Mouse (Mus musculus) embryonic fibroblast, embryonic 13.5 days (primary cell): ENCODE results near the gene Lrrfip1. TPM values are rescaled to one million over a fixed set of nuclear protein-coding genes. Genes with fewer than 3 reads are reported as not detected.
A peak's percentile ranks its signal among the peaks of the same experiment; 100 is the strongest.

Experiments
- H3K27ac ChIP-seq: 2 replicates; pipeline ENCODE4 v1.5.1; 2012; ENCODE audit warnings: low read length, control low read depth, inconsistent platforms; ENCODE audit not compliant: insufficient read depth
- H3K4me1 ChIP-seq: 2 replicates; pipeline ENCODE4 v1.6.1; 2011; ENCODE audit warnings: low read length; ENCODE audit not compliant: control insufficient read depth, insufficient read depth
- H3K4me3 ChIP-seq: 2 replicates; pipeline ENCODE4 v1.5.1; 2011; ENCODE audit warnings: mild to moderate bottlenecking, control low read depth, low read length; ENCODE audit not compliant: insufficient read depth
- CTCF ChIP-seq: IDR thresholded peaks from 2 replicates; pipeline ENCODE4 v1.5.1; 2011; ENCODE audit warnings: mild to moderate bottlenecking, control low read depth, low read length, moderate library complexity, borderline replicate concordance; ENCODE audit not compliant: insufficient read depth
- POLR2A ChIP-seq: IDR thresholded peaks from 2 replicates; pipeline ENCODE4 v1.6.1; 2011; ENCODE audit warnings: low read depth, mild to moderate bottlenecking, control low read depth, low read length, moderate library complexity
- polyA plus RNA-seq: library from polyadenylated mRNA; stranded (reverse); fragments of >200 nt; gene quantifications from 2 replicates; pipeline ENCODE4 v1.2.4, GENCODE M21; 2011; ENCODE audit warnings: low read depth; ENCODE audit not compliant: missing spikeins, insufficient read length

The Lrrfip1 gene
- polyA plus RNA-seq = 109 and 170 TPM in 2 replicates

DNA sequence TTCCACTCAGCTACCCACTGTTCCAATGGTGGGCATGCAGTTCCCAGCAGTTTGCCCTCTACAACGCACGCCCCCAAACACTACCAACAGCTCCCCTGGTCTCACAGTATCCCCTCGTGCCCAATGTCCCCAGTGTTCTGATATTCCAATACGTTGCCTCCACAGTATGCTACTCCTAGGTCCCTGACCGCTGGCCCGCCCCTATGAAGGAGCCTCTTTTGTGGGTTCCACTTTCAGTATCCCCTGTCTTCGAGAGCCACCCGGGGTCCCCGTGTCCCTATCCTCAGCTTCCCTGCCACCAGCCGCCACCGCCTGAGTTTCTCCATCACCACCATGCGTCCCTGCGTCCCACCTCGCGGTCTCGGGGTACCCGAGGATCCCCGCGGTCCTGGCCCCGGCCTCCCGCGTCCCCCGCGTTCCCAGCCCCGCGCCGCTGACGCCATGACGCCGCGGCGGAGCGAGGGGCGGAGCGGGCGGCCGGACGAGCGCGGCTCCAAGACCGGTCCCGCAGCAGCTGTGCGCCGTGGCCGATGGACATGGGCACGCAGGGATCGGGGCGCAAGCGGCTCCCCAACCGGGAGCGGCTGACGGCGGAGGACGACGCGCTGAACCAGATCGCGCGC lies at the start of gene Lrrfip1:
Gene Lrrfip1 (plus strand): TSS at position 470 of the 623 bp plus-strand sequence.
- Histone ChIP-seq H3K27ac (0 out of 2 replicates have a peak within 1 kb of the TSS, but pooled peaks have one; percentile 29), H3K4me3 (peak within 1 kb of the TSS; percentile 90), H3K4me1 (0 out of 2 replicates have a peak, but pooled peaks cover 2% of the 10 kb centered on the region)
- TF ChIP-seq POLR2A (peak; percentile 88), CTCF (no peak)

DNA sequence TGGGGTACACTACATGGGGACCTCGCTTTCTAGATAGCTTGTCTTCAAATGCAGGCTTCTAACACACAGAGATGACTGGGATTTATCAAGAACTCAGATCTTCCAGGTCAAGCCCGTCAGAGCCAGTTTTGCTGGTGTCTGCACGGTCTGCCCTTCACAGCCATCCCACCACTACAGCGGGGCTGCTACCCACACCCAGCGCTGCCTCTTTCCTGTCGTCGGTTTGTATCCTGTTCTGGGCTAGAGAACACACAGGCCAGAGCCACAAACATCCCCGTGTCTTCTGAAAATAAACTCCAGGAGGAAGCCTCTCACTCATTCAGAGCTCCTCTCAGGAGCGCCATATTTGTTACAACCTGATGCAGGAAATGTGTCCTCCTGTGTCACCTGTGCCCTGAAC lies 49.2 kb upstream of the Lrrfip1 start:
- Histone ChIP-seq H3K4me1 (no peaks in the 10 kb centered on the region), H3K27ac (no peak overlapping the region), H3K4me3 (no peak overlapping the region)
- TF ChIP-seq CTCF = no peak
- TF ChIP-seq POLR2A = no peak

DNA sequence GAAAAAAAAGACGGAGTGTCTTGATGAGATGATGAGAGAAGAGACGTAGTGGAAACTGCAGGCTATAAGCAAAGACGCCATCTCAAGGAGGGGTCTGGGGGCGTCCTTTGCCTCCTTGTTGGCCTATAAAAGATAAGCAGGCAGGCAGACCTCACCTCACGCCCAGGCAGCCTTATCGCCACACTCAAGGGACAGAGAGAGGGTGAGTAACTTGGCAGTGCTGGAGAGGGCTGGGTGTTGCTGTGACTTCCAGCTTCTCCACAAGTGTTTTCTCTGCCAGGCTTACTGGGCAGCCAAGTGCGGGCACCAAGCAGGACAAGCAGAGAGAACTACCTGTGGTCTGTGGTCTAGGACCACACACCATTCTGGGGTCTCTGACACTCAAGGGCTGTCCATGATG lies 46.9 kb upstream of the Lrrfip1 start:
- Histone ChIP-seq H3K4me3 (no peak overlapping the region), H3K4me1 (no peaks in the 10 kb centered on the region), H3K27ac (no peak overlapping the region)
- TF ChIP-seq CTCF = no peak
- no peak for TF ChIP-seq POLR2A

GRCm38 (mm10) chr1:90952808-90953207 lies 45.7 kb upstream of the Lrrfip1 start, which contains the start of gene Prlh:
Prlh (plus strand) TSS chr1:90953108.
- no peak for TF ChIP-seq CTCF
- TF ChIP-seq POLR2A = no peak
- H3K27ac ChIP-seq = no peak within 1 kb of the TSS
- no peak within 1 kb of the TSS for H3K4me3 ChIP-seq
- H3K4me1 ChIP-seq = no peaks in the 10 kb centered on the region

DNA sequence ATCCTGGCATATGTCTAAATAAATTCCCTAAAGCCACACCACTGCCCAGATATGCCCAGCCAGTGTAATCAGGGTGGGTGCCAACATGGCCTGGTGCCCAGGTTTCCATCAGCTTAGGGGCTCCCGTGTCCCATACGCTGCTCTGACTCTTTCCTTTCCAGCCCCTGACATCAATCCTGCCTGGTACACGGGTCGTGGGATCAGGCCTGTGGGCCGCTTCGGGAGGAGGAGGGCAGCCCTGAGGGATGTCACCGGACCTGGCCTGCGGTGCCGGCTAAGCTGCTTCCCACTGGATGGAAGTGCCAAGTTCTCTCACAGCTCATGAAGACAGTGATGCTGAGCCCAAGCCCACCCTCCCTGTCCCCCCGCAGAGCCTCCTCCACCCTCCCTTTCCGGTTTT lies 44.8 kb upstream of the Lrrfip1 start:
- no peak overlapping the region for H3K27ac ChIP-seq
- TF ChIP-seq CTCF = no peak
- no peak overlapping the region for H3K4me3 ChIP-seq
- no peaks in the 10 kb centered on the region for H3K4me1 ChIP-seq

DNA sequence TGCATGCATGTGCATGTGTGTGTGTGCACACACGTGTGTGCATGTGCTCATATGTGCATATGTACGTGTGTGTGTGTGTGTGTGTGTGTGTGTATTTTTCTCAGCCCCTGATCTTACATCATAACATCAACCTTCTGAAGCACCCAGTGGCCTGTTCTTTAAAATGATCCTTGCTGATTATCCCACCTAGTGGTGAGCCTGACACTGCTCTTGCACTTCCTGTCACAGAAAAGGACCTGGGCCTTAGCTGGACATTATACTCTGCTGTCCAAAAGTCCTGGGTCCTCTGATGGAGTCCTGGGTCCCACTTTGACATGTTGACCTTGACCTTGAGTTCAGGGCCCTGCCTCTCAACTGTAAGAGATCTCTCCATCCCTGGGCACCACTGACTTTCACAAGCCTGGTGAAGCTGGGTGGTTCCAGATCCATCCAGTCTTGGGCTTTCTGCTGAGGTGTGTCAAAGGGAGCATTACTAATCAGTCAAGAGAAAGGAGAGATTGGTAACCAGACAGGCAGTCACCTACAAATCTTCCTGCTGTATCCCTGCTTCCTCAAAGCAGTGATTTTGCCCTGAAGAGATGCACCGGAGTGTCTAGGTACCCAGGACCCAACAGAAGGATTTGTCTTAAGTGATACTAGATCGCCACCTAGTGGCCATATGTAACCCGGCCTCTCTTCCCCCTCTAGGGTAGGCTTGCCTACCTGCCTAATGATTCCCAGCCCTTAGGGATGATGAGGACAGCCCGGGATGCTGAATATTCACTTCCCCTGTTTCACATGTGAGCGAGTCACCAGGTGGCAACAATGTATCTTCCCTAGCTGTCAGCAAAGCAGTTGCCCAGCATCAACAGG lies 42.1 kb upstream of the Lrrfip1 start:
- Histone ChIP-seq H3K4me1 (no peaks in the 10 kb centered on the region), H3K4me3 (no peak overlapping the region), H3K27ac (no peak overlapping the region)
- 0 out of 2 replicates have a peak, but pooled peaks have one; percentile 18 for TF ChIP-seq CTCF
- TF ChIP-seq POLR2A = no peak

DNA sequence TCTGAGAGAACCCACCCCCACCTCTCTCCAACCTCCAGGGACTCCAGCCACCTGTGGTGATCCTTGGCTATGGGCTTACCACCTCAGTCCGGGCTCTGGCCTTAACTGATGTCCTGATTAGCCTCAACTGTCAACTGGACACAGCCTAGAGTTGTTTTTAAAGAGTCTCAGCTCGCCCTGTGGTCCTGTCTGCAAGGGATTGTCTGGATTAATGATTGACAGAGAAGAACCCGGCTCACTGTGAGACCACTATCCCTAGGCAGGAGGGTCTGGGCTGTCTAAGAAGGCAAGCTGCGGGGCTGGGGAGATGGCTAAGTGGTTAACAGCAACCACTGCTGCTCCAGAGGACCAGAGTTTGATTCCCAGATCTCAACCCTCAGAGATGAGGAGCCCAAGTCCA lies 36.0 kb upstream of the Lrrfip1 start:
- no peak overlapping the region for H3K4me3 ChIP-seq
- TF ChIP-seq POLR2A (no peak), CTCF (no peak)

GRCm38 (mm10) chr1:90962994-90963393 lies 35.5 kb upstream of the Lrrfip1 start:
- Histone ChIP-seq H3K4me3 (no peak overlapping the region), H3K27ac (no peak overlapping the region), H3K4me1 (no peaks in the 10 kb centered on the region)
- TF ChIP-seq POLR2A (no peak), CTCF (no peak)

More for the DNA sequence above, 36.0 kb upstream of the Lrrfip1 start:
- Histone ChIP-seq H3K4me1 (no peaks in the 10 kb centered on the region), H3K27ac (no peak overlapping the region)

DNA sequence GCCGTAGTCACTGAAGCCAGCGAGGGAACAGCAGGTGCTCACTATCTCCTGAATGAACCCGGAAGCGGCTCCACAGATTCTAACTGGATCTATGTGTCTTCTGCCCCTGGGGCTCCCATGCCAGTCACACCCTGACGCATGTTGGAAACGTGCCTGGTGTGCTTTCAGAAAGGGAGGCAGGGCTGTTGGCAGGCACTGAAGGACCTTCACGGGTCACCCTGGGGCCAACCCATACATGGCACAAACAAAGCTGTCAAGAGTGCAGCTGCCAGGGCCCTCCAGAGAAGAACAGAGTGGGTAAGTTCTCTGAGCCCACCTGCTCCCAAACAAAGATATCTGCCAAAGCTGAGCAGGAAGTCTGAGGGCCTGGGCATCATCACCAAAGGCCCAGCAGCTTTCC lies 31.0 kb upstream of the Lrrfip1 start:
- Histone ChIP-seq H3K4me1 (no peaks in the 10 kb centered on the region), H3K27ac (no peak overlapping the region), H3K4me3 (no peak overlapping the region)
- TF ChIP-seq POLR2A (no peak), CTCF (no peak)

DNA sequence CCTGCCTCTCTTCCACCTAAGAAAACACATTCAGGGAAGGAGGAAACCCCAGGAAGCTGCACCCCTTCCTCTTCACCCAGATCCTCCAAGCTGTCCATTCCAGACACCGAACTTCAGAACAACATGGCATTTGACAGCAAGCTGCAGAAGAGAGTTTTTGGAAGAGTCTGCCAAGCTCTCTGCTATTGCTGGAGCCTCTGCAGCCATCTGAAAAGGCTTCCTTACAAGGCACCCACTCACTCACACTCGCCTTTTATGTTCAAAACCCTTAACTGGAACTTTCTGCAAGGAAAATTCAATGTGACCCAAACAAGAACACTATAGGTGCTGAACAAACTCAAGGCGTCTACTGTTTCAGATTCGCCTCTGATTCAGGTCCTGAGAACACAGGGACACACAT lies 29.9 kb upstream of the Lrrfip1 start:
- TF ChIP-seq POLR2A (no peak), CTCF (no peak)
- Histone ChIP-seq H3K27ac (no peak overlapping the region), H3K4me1 (no peaks in the 10 kb centered on the region), H3K4me3 (no peak overlapping the region)
